Mouse (Mus musculus) adrenal gland, postnatal 36 days (tissue): Measurements from ENCODE around the gene Mybphl. TPM values are rescaled to one million over a fixed set of nuclear protein-coding genes. Genes with fewer than 3 reads are reported as not detected.
A peak's percentile ranks its signal among the peaks of the same experiment; 100 is the strongest.

ENCODE experiments used
- DNase-seq, 2 experiments: peaks; one replicate each; pipeline ENCODE4 v3.0.0; 2021; ENCODE audit warnings: mixed read lengths in 1 of 2
- total RNA-seq, 2 experiments: library from RNA; stranded (reverse); gene quantifications; 2 replicates each; pipeline ENCODE4 v1.2.3; 2021

Mybphl gene
- total RNA-seq, 2 experiments from 2014 or later, result not detected

DNA sequence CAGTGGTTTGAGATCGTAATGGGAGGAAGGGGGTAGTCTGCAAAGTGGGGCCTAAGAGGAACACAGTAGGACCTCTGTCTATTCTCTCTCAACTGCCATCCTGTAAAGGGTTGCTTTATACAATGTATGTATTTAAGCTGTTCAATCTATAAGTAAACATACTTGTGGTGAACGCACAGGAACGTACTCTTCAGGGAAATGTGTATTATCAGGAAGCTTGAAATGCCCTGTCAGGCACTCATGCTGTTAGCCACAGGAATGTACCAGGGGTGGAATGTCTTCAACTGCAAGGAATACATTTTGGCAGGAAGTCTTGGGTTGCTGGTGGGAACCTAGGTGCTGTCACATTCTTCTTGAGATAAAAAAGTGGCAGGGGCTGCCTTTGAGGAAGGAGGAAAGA is 8.0 kb downstream of the Mybphl start:
- no peak for DNase-seq

DNA sequence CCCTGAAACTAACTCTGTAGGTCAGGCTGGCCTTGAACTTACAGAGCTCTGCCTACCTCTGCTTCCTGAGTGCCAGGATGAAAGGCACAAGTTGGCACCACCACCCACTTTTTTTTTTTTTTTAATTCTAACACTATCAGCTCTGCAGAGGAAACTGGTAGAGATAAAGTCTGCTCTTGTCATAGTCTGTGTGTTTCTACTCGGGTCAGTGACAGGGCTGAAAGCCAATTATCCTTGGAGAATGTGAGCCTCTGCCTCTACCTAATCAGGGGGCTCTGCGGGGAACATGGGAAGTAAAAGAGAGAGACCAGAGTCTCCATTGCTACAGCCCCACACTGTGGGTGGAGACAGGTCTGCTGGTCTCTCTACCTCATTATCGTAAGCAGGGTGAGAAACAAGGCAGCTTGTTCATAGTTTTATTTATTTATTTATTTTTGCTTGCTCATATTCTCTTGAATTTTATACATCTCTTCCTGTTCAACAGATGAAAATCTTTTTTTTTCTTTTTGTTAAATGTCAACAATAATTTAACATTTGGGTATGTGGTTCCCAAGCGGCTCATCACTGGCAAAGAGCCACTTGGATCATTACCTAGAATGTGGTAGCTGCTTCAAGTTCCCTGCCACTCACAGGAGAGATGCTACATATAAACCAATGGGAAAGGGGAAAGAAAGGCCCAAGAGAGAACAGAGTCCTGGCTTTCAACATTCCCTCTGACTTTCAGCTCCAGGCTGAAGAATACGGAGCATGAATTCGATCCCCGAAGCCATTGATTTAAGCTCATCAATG is 14.4 kb downstream of the Mybphl start:
- DNase-seq, result no peak

DNA sequence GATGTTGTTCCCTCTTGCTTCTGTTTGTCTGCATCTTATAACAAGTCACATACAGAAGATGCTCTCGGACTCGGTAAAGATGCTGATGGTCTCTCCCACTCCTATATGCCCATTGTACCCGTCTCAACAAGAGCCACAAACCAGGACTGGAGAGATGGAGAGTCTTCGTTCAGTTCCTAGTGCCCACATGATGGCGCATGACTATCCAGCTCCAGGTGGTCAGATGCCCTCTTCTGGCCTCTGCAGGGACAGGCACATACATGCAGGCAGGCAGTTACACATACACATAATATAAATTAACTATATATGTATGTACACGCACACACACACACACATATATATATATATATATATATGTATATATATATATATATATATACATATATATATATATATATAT is 16.0 kb downstream of the Mybphl start:
- DNase-seq, result no peak

DNA sequence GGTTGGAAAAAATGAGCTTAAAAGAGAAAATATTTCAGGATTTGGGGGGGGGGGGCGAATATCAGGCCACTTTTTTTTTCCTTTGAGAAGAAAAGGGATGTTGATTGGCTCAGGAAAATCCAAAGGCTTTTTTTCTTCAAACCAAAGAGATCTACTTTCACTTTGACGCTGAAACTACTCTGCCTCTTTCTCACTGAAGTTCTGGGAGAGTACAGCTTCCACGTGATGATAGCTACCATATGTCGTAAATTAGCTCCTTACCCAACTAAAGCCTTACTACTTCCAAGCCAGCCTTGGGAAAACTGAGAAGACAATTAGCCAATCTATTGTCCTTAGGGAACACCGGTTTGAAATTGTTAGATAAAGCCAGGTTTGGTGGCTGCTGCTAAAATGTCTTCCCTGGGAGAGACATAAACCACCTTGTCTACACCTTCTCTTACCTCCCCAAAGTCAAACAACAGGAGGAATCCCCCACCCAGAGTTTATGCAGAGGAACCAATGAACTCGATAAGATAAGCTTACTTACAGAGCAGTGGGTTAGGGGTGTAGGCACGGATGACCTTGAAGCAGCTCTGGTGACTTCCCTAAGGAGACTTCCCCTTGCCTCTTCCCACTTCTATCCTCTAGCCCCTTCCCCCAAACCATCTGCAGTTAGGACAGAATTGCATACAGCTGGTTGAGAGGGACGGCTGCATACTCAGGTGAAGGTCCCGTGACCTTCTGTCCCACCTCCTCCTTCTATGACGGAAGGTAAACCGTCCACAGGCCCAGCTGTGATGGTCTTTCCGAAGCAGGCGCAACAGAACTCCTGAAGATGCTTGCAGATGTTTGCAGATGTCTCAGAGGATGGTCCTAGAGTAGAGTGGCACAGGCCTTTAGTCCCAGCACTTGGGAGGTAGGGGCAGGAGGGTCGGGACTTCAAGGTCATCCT is 17.5 kb downstream of the Mybphl start:
- DNase-seq, result no peak

- peak; percentile 92 to 94 for DNase-seq
These were observed 19.0 kb downstream of the Mybphl start, which contains the start of gene Psrc1 for GRCm38 (mm10) chr3:108383485-108384354. Psrc1 (plus strand) TSS chr3:108383839.

GRCm38 (mm10) chr3:108384425-108384824 is 19.7 kb downstream of the Mybphl start:
- no peak for DNase-seq

DNA sequence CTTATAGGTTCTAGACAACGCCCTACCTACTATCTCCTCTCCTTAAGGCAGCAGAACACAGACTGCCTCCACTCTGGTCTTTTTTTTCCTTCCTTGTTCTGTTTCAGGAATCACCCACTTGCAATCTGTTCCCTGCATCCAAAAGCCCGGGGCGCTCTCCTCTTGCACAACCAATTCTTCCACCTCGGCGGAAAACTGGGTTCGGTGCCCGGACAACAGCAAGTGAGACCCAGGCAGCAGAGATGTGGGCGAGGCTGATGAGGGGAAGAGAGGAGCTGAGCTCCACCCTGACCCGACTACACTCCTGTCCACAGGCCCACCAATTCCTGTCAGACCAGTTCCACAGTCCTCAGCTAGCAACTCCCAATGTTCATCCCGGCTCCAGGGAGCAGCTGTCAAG is 21.5 kb downstream of the Mybphl start:
- DNase-seq, result no peak

GRCm38 (mm10) chr3:108389111-108389545 is 24.4 kb downstream of the Mybphl start:
- peak; percentile 94 to 96 for DNase-seq

DNA sequence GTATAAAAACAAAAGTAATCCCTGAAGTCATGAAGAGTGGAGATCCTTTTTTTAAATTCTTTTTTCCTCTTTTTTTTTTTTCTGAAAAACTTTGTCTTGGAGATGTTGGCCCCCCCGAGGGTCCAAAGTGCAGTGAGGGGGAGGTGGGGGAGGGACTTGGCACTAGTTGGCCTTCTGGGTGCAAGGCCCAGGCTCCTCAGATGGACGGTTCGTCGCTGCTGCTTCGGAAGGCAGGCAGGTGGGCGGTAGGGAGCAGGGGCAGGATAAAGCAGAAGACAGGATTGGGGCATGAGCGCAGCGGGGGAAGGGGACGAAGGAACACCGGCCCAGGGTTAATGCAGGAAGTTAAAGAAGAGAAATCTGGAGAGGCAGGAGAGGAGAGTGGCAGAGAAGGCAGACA is 27.6 kb downstream of the Mybphl start:
- DNase-seq, result no peak

- no peak for DNase-seq
These were observed 28.1 kb downstream of the Mybphl start for GRCm38 (mm10) chr3:108392793-108393192.

DNA sequence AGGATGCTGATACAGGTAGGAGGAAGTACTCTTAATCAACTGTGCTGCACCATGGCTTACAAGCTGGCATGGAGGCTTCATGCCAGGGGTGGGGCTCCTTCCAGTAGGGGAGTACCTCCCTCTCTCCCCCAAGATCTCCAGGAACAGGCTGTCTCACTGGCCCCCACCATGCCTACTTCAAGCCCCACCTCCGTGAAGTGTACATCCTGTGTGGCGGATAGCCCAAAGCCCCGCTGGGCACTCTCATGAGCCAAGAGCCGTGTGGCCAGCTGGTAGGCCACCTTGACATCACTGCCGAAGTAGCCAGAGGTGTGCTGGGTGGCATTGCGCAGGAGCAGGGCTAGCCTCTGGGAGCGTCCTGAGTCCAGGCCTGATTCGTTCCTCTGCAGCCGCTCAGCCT is 33.6 kb downstream of the Mybphl start:
- no peak for DNase-seq

- DNase-seq, result no peak
These were observed 35.7 kb downstream of the Mybphl start for GRCm38 (mm10) chr3:108400442-108400841.

- DNase-seq, result peak; percentile 88 to 93
These were observed 37.2 kb downstream of the Mybphl start for GRCm38 (mm10) chr3:108401692-108402527.

DNA sequence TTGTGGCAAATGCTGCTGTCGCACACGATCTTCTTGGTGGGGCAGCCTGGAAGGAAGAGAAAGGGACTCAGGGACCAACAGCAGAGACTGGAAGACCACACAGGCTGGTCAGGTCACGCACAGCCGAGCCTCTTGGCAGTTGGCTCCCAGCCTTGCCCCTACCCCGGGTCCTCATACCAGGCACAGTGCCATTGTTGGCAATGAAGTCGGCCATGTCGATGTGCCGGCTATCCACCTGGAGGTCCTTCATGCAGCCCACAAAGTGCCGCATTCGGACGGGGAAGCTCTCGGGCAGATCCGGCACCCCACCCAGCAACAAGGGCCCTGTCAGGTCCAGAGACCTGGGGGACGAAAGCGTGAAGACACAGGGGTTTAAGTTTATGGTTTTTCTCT is 37.8 kb downstream of the Mybphl start:
- DNase-seq, result no peak

- no peak for DNase-seq
These were observed 41.0 kb downstream of the Mybphl start for GRCm38 (mm10) chr3:108405536-108406305.

GRCm38 (mm10) chr3:108406306-108406885 is 41.7 kb downstream of the Mybphl start:
- no peak for DNase-seq

DNA sequence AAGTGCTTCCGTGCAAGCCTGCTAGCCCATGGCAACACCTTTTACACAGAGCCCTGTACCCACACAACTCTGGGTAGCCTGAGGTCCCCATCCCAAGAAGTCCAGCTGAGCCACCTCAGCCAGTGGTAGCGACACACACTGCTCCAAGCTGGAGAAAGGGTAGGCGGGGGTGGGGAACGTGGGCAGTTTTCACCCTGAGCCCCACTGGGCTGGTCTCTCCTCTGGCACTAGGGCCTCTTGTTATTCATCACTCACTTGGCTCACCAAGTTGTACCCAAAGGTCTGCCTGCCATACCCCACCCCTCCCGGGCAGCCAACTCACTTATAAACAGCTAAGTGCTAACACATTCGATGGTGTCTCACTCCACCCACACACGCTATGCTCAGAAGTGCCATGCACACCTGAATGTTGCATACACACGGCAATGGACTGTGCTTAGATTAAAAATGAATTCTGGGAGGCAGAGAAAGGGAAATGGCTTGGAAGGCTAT is 43.9 kb downstream of the Mybphl start:
- no peak for DNase-seq

GRCm38 (mm10) chr3:108409656-108410358 is 45.1 kb downstream of the Mybphl start:
- no peak for DNase-seq

DNA sequence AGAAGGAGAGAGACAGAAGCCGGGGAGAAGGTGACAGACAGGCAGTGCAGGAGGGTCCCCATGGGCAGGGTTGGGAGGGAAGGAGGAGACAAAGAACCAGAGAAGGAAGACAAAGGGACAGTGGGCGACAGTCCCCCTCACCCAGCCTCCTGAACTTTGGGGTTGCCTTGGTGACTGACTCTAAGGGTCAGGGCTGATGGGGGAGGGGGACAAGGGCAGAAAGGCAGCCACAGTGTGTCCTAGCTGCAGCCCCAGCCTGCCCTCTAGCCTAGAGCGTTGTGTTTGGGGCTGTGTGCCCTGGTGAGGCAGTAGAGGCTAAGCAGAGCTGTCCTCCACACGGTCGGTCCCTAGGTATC is 45.6 kb downstream of the Mybphl start:
- DNase-seq, result no peak
